In genomic region chr2:169424166-169424920, GRCm38 (mm10) we compare ENCODE assay signal across 13 mouse cellular contexts.
DNase-seq lines count a peak whose midpoint lies in the region; ATAC-seq and TF ChIP-seq lines count a peak whose summit lies in the region.
"Had no signal": no experiment of that assay in that cellular context is flagged by ENCODE, and none has a peak within 500 bp of the region (broad histone marks: within the 10 kb centered on the region; RNA-seq: fewer than 3 reads in every experiment).

No protein-coding gene starts in this region.

- H3K9ac ChIP-seq in midbrain, postnatal 0 days (replicated peaks; ENCODE audit: low read length, poor library complexity, severe bottlenecking) = no peak overlapping the region
- no peak overlapping the region for H3K9ac ChIP-seq in midbrain, embryonic 16.5 days (ENCODE audit: low read depth, low read length)
- no peak overlapping the region for H3K9ac ChIP-seq in forebrain, embryonic 16.5 days (replicated peaks; ENCODE audit: low read depth, low read length)
- H3K9ac ChIP-seq: embryonic facial prominence, embryonic 12.5 days; midbrain, embryonic 15.5 days had no signal

- no peak overlapping the region for H3K27ac ChIP-seq in midbrain, postnatal 0 days (ENCODE audit: low read depth, low read length)
- H3K27ac ChIP-seq in midbrain, embryonic 16.5 days (ENCODE audit: low read length) = no peak overlapping the region
- peak overlapping the region; percentile 46; the same call in 1 of the 2 replicates for H3K27ac ChIP-seq in forebrain, embryonic 16.5 days (ENCODE audit: low read length)
- H3K27ac ChIP-seq: embryonic facial prominence, embryonic 12.5 days; midbrain, embryonic 15.5 days had no signal

- no peaks in the 10 kb centered on the region for H3K27me3 ChIP-seq in midbrain, postnatal 0 days (ENCODE audit: insufficient read depth, low read length)
- H3K27me3 ChIP-seq in midbrain, embryonic 16.5 days (ENCODE audit: control insufficient read depth, insufficient read depth, low read depth, low read length) = no peaks in the 10 kb centered on the region
- H3K27me3 ChIP-seq in forebrain, embryonic 16.5 days (replicated peaks; ENCODE audit: control insufficient read depth, insufficient read depth, low read length) = 0 out of 2 replicates have a peak, but pooled peaks cover 3% of the 10 kb centered on the region
- H3K27me3 ChIP-seq: embryonic facial prominence, embryonic 12.5 days; midbrain, embryonic 15.5 days had no signal

- DNase-seq in gastrocnemius, adult 18-20 months (ENCODE audit: low spot score) = peak; percentile 5
- no peak for DNase-seq in gastrocnemius, postnatal 25 days
- peak; percentile 69 for DNase-seq in midbrain, postnatal 0 days (ENCODE audit: low spot score)
- peak; percentile 23 to 24 for DNase-seq in lung, postnatal 4 days
- DNase-seq in spleen, adult 12 weeks (ENCODE audit: low spot score) = no peak
- no peak for DNase-seq in gastrocnemius, postnatal 10 days
- DNase-seq: adrenal gland, postnatal 25 days; kidney, postnatal 36 days had no signal

- no peak for TF ChIP-seq CTCF in midbrain, postnatal 0 days (IDR thresholded peaks at IDR 0.05)

- 0 out of 2 replicates have a peak, but pooled peaks cover 3% of the 10 kb centered on the region for H3K4me1 ChIP-seq in midbrain, postnatal 0 days (ENCODE audit: insufficient read depth, low read length)
- H3K4me1 ChIP-seq in midbrain, embryonic 16.5 days (ENCODE audit: control insufficient read depth, insufficient read depth, low read length) = peaks cover 5% of the 10 kb centered on the region
- peaks cover 13% of the 10 kb centered on the region for H3K4me1 ChIP-seq in forebrain, embryonic 16.5 days (replicated peaks; ENCODE audit: control insufficient read depth, insufficient read depth, low read length)
- H3K4me1 ChIP-seq: midbrain, embryonic 15.5 days had no signal

- no peak for ATAC-seq in midbrain, postnatal 0 days (ENCODE audit: low FRiP score)
- no peak for ATAC-seq in midbrain, embryonic 16.5 days
- ATAC-seq in forebrain, embryonic 16.5 days = peak; percentile 95
- ATAC-seq: midbrain, embryonic 15.5 days; Patski had no signal

- H3K4me2 ChIP-seq in midbrain, postnatal 0 days (ENCODE audit: low read depth, low read length, poor library complexity, severe bottlenecking) = no peak overlapping the region
- H3K4me2 ChIP-seq in midbrain, embryonic 16.5 days (ENCODE audit: low read length) = no peak overlapping the region
- no peak overlapping the region; the same call in 1 of the 2 replicates for H3K4me2 ChIP-seq in forebrain, embryonic 16.5 days (ENCODE audit: low read length)
- H3K4me2 ChIP-seq: embryonic facial prominence, embryonic 12.5 days; midbrain, embryonic 15.5 days had no signal

- H3K9me3 ChIP-seq in midbrain, postnatal 0 days (ENCODE audit: low read length) = no peaks in the 10 kb centered on the region
- no peaks in the 10 kb centered on the region for H3K9me3 ChIP-seq in midbrain, embryonic 16.5 days (replicated peaks; ENCODE audit: control insufficient read depth, low read length, poor library complexity, severe bottlenecking)
- H3K9me3 ChIP-seq in forebrain, embryonic 16.5 days (ENCODE audit: control insufficient read depth, low read length) = no peaks in the 10 kb centered on the region
- H3K9me3 ChIP-seq: embryonic facial prominence, embryonic 12.5 days; midbrain, embryonic 15.5 days had no signal

- no peak overlapping the region for H3K4me3 ChIP-seq in midbrain, postnatal 0 days (ENCODE audit: low read depth, low read length)
- H3K4me3 ChIP-seq in midbrain, embryonic 16.5 days (ENCODE audit: low read depth, low read length) = no peak overlapping the region
- no peak overlapping the region for H3K4me3 ChIP-seq in forebrain, embryonic 16.5 days (replicated peaks; ENCODE audit: low read length)
- H3K4me3 ChIP-seq: embryonic facial prominence, embryonic 12.5 days; midbrain, embryonic 15.5 days had no signal

- 73% methylated on average over 12 of the region's 12 CpGs for WGBS in midbrain, postnatal 0 days
- WGBS in midbrain, embryonic 16.5 days = 80% methylated on average over 12 of the region's 12 CpGs
- WGBS in forebrain, embryonic 16.5 days = 44% methylated on average over 12 of the region's 12 CpGs

- H3K36me3 ChIP-seq in midbrain, postnatal 0 days (ENCODE audit: insufficient read depth, low read length) = no peaks in the 10 kb centered on the region
- H3K36me3 ChIP-seq in midbrain, embryonic 16.5 days (ENCODE audit: control insufficient read depth, insufficient read depth, low read length) = no peaks in the 10 kb centered on the region
- H3K36me3 ChIP-seq in forebrain, embryonic 16.5 days (ENCODE audit: control insufficient read depth, insufficient read depth) = no peaks in the 10 kb centered on the region
- H3K36me3 ChIP-seq: embryonic facial prominence, embryonic 12.5 days; midbrain, embryonic 15.5 days had no signal

Comparison
In these comparisons a context has a peak if more than half of its experiments do, and no peak if none do; other contexts are left out.
1. DNase-seq: peak in gastrocnemius, adult 18-20 months (single experiment), midbrain, postnatal 0 days (single experiment) and lung, postnatal 4 days (2 of 2); none in gastrocnemius, postnatal 25 days (single experiment), spleen, adult 12 weeks (single experiment) and gastrocnemius, postnatal 10 days (single experiment).